Mouse (Mus musculus) liver, embryonic 14.5 days (tissue): ENCODE measurements around the gene Gak. TPM values are rescaled to one million over a fixed set of nuclear protein-coding genes. Genes with fewer than 3 reads are reported as not detected.
A peak's percentile ranks its signal among the peaks of the same experiment; 100 is the strongest.
"Not testable (repeated sequence)": the region's sequence is repeated elsewhere in the genome, so short reads cannot be mapped to it uniquely, and the experiment has no call there.

ENCODE experiments used
- ATAC-seq: fragments of 200-750 bp; cut with Nextera tagmentation; 2 replicates; pipeline ENCODE4 v1.8.0; 2017; ENCODE audit warnings: moderate number of reproducible peaks, mild to moderate bottlenecking, moderate library complexity; ENCODE audit not compliant: insufficient read depth
- DNase-seq, 3 experiments: peaks; one replicate each; pipeline ENCODE4 v3.0.0-alpha.2; 2012 to 2013; ENCODE audit warnings: low read depth in 3 of 3, low spot score in 3 of 3
- H3K27ac ChIP-seq: fragments of 300-500 bp; sonication (generic); 2 replicates; pipeline ENCODE4 v1.5.1; 2014; ENCODE audit warnings: moderate library complexity, mild to moderate bottlenecking, control low read depth, inconsistent platforms
- H3K27me3 ChIP-seq: fragments of 300-500 bp; sonication (generic); 2 replicates; pipeline ENCODE4 v1.6.1; 2014; ENCODE audit warnings: mild to moderate bottlenecking, low read length, moderate library complexity; ENCODE audit not compliant: control insufficient read depth, insufficient read depth
- H3K36me3 ChIP-seq: fragments of 300-500 bp; sonication (generic); replicated peaks from 2 replicates; pipeline ENCODE4 v1.6.1; 2014; ENCODE audit warnings: low read depth; ENCODE audit not compliant: control insufficient read depth, insufficient read depth
- H3K4me1 ChIP-seq, 2 experiments: fragments of 200-500 bp in 1 of 2; fragments of 300-500 bp in 1 of 2; sonication (generic) in 1 of 2; replicated peaks; 2 replicates each; pipeline ENCODE4 v1.6.1; 2012 to 2014; ENCODE audit warnings: antibody characterized with exemption in 1 of 2, inconsistent platforms in 1 of 2, low read length in 1 of 2; ENCODE audit not compliant: control insufficient read depth in 2 of 2, insufficient read depth in 2 of 2
- H3K4me2 ChIP-seq: fragments of 300-500 bp; sonication (generic); 2 replicates; pipeline ENCODE4 v1.6.1; 2014; ENCODE audit warnings: low read depth, mild to moderate bottlenecking, control low read depth, moderate library complexity
- H3K4me3 ChIP-seq, 2 experiments: fragments of 200-500 bp in 1 of 2; fragments of 300-500 bp in 1 of 2; sonication (generic) in 1 of 2; 2 replicates each; pipeline ENCODE4 v1.5.1; 2012 to 2014; ENCODE audit warnings: low read depth in 2 of 2, low read length in 2 of 2, mild to moderate bottlenecking in 2 of 2, control low read depth in 1 of 2, inconsistent platforms in 1 of 2, moderate library complexity in 1 of 2; ENCODE audit not compliant: insufficient read depth in 1 of 2
- H3K9ac ChIP-seq: fragments of 300-500 bp; sonication (generic); replicated peaks from 2 replicates; pipeline ENCODE4 v1.6.1; 2014; ENCODE audit warnings: mild to moderate bottlenecking, control low read depth, moderate library complexity
- H3K9me3 ChIP-seq: fragments of 300-500 bp; sonication (generic); 2 replicates; pipeline ENCODE4 v1.6.1; 2016; ENCODE audit warnings: low read length, mixed read lengths; ENCODE audit not compliant: control insufficient read depth
- CTCF ChIP-seq: IDR thresholded peaks from 2 replicates; pipeline ENCODE4 v1.5.1; 2016; ENCODE audit warnings: antibody characterized with exemption, low read depth, control low read depth
- EP300 ChIP-seq: IDR thresholded peaks from 2 replicates; pipeline ENCODE4 v1.6.1; 2016; ENCODE audit warnings: antibody characterized with exemption, low read depth
- WGBS: fragments of 180-500 bp; shearing (Covaris S2); extraction: QIAGEN DNeasy Blood & Tissue Kit; methylation state at CpG from one replicate; pipeline ENCODE4 v1.1.7; 2014; ENCODE audit not compliant: insufficient replicate concordance; 5-methylcytosine and 5-hydroxymethylcytosine counted together
- polyA plus RNA-seq, 2 experiments: library from polyadenylated mRNA; depleted of rRNA in 1 of 2; stranded (reverse) in 1 of 2; unstranded in 1 of 2; fragments of >200 nt; fragmentation: Nextera tagmentation in 1 of 2; extraction: Ambion mirVana in 1 of 2; gene quantifications; 2 replicates each; pipeline versions ENCODE4 v1.2.1 to v1.2.3; 2012 to 2014

Gene Gak
- polyA plus RNA-seq, 2 experiments: 20.7 to 22.6 TPM

- DNase-seq (no peak), ATAC-seq (no peak)
- Histone ChIP-seq H3K4me2 (no peak overlapping the region), H3K4me3 (no peak overlapping the region), H3K9me3 (no peaks in the 10 kb centered on the region), H3K9ac (no peak overlapping the region), H3K4me1 (no peaks in the 10 kb centered on the region), H3K27me3 (no peaks in the 10 kb centered on the region), H3K27ac (no peak overlapping the region), H3K36me3 (no peaks in the 10 kb centered on the region; the same call in 1 of the 2 replicates)
- TF ChIP-seq CTCF (no peak), EP300 (no peak)
- 88% methylated on average over 3 of the region's 3 CpGs for WGBS
These were observed 16.7 kb upstream of the Gak start for GRCm38 (mm10) chr5:108646343-108646660.

GRCm38 (mm10) chr5:108645651-108646342 is 16.2 kb upstream of the Gak start:
- DNase-seq (no peak), ATAC-seq (no peak)
- no peak overlapping the region for H3K4me2 ChIP-seq
- no peak for TF ChIP-seq EP300
- peak; percentile 23; the same call in 1 of the 2 replicates for TF ChIP-seq CTCF
- WGBS: 86% methylated on average over 9 of the region's 9 CpGs
- H3K27me3 ChIP-seq: no peaks in the 10 kb centered on the region
- no peaks in the 10 kb centered on the region for H3K9me3 ChIP-seq
- H3K4me1 ChIP-seq: no peaks in the 10 kb centered on the region
- H3K27ac ChIP-seq: no peak overlapping the region
- H3K9ac ChIP-seq: no peak overlapping the region
- no peak overlapping the region for H3K4me3 ChIP-seq
- H3K36me3 ChIP-seq: no peaks in the 10 kb centered on the region; the same call in 1 of the 2 replicates

DNA sequence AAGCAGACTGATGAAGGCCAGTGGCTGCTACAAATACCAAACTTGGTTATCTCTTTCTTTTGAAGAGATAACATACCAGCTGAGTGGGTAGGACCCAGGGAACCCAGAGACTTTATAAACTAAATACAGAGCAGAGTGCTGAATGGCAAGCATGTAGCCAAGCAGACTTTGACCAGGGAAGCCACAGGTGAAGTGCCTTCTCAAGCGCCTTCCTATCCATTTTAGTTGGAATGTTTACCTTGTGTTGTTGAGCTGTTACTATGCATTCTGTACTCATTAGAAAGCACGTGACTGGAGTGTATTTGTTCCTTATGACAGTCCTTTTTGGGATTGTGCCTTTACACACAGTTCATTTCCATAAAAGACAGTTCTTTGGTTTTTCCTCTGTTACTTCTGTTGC is 14.1 kb upstream of the Gak start:
- Histone ChIP-seq H3K27ac (no peak overlapping the region), H3K27me3 (no peaks in the 10 kb centered on the region), H3K9ac (no peak overlapping the region), H3K4me3 (no peak overlapping the region), H3K9me3 (no peaks in the 10 kb centered on the region), H3K4me2 (no peak overlapping the region), H3K4me1 (no peaks in the 10 kb centered on the region), H3K36me3 (no peaks in the 10 kb centered on the region; the same call in 1 of the 2 replicates)
- 71% methylated on average over 2 of the region's 2 CpGs for WGBS
- ATAC-seq: no peak
- TF ChIP-seq EP300 (no peak), CTCF (no peak)
- no peak for DNase-seq

DNA sequence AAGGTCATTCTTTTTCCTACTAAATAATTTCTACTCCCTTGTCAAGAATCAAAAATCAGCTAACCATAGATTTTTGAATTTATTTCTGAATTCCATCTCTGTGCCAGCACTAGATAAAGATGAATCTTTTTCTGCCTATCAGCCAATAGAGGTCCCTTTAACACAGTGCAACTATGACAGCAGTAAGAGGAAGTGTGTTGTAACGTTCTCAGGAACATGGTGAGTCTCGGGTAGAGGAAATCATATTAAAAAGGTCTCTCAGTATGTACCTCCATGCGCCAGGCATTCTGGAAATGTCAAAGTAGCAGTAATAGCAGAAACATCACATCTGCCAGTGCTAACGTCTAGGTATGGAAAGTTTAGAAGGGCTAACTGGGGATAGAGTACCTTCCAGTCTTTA is 6.6 kb upstream of the Gak start:
- 40% methylated on average over 4 of the region's 4 CpGs for WGBS
- no peak for DNase-seq
- ATAC-seq: no peak
- Histone ChIP-seq H3K27ac (no peak overlapping the region), H3K9me3 (no peaks in the 10 kb centered on the region), H3K4me2 (no peak overlapping the region), H3K36me3 (no peaks in the 10 kb centered on the region), H3K4me3 (no peak overlapping the region), H3K4me1 (no peaks in the 10 kb centered on the region), H3K9ac (no peak overlapping the region), H3K27me3 (no peaks in the 10 kb centered on the region)
- TF ChIP-seq EP300: no peak
- TF ChIP-seq CTCF: no peak

GRCm38 (mm10) chr5:108634088-108634487 is 4.5 kb upstream of the Gak start:
- not testable (repeated sequence) for H3K27ac ChIP-seq, ATAC-seq, DNase-seq, H3K27me3 ChIP-seq, H3K4me3 ChIP-seq, H3K4me2 ChIP-seq, H3K9ac ChIP-seq, H3K9me3 ChIP-seq, H3K4me1 ChIP-seq, H3K36me3 ChIP-seq
- WGBS: 78% methylated on average over 2 of the region's 3 CpGs
